Comparison of ENCODE assay signal across 1 mouse cellular context in genomic region chr7:126801057-126801422, GRCm38 (mm10).
TF ChIP-seq lines count a peak whose summit lies in the region.

No protein-coding gene starts in this region.

TF ChIP-seq in MEL, 35 proteins besides CTCF, POLR2A, EP300 and RAD21:
- TF ChIP-seq MYC (IDR thresholded peaks at IDR 0.05; ENCODE audit: low read depth, low read length) (peak; percentile 82), POLR2AphosphoS5 (IDR thresholded peaks at IDR 0.05; ENCODE audit: borderline replicate concordance, low read depth, low read length) (no peak), HCFC1 (IDR thresholded peaks at IDR 0.05; ENCODE audit: low read depth, low read length) (no peak), ZMIZ1 (IDR thresholded peaks at IDR 0.05; ENCODE audit: low read depth, low read length) (no peak), ELF1 (IDR thresholded peaks at IDR 0.05; ENCODE audit: low read depth, low read length) (no peak), MXI1 (IDR thresholded peaks at IDR 0.05; ENCODE audit: low read depth, low read length) (peak; percentile 68), NELFE (IDR thresholded peaks at IDR 0.05; ENCODE audit: low read depth, low read length) (peak; percentile 32; the same call in 1 of the 2 replicates), BHLHE40 (IDR thresholded peaks at IDR 0.05; ENCODE audit: borderline replicate concordance, low read depth, low read length) (no peak), GATA1 (IDR thresholded peaks at IDR 0.05; ENCODE audit: low read depth, low read length) (no peak), SMC3 (IDR thresholded peaks at IDR 0.05; ENCODE audit: low read depth, low read length) (no peak), ZC3H11A (IDR thresholded peaks at IDR 0.05; ENCODE audit: low read depth, low read length) (no peak), MAX (IDR thresholded peaks at IDR 0.05; ENCODE audit: low read length) (peak; percentile 68; the same call in 1 of the 2 replicates), POLR2AphosphoS2 (IDR thresholded peaks at IDR 0.05; ENCODE audit: low read length) (no peak), TBP (IDR thresholded peaks at IDR 0.05; ENCODE audit: low read depth, low read length) (peak; percentile 36; the same call in 1 of the 2 replicates), GABPA (IDR thresholded peaks at IDR 0.05; ENCODE audit: low read depth, low read length) (no peak), USF2 (IDR thresholded peaks at IDR 0.05; ENCODE audit: borderline replicate concordance in 1 of 2, insufficient read depth in 1 of 2, low read depth in 1 of 2, low read length in 2 of 2) (no peak), CHD1 (IDR thresholded peaks at IDR 0.05; ENCODE audit: low read depth, low read length) (0 out of 2 replicates have a peak, but pooled peaks have one; percentile 91), JUND (IDR thresholded peaks at IDR 0.05; ENCODE audit: low read depth, low read length) (no peak), USF1 (IDR thresholded peaks at IDR 0.05; ENCODE audit: low read depth, low read length) (no peak), MYB (IDR thresholded peaks at IDR 0.05; ENCODE audit: low read depth, low read length) (no peak), UBTF (IDR thresholded peaks at IDR 0.05; ENCODE audit: borderline replicate concordance, insufficient read depth, low read depth, low read length) (no peak), CHD2 (IDR thresholded peaks at IDR 0.05; ENCODE audit: low read length) (no peak), KAT2A (conservative IDR thresholded peaks at IDR 0.05; ENCODE audit: low read depth, low read length) (no peak), MAZ (IDR thresholded peaks at IDR 0.05; ENCODE audit: low read depth, low read length) (no peak), SIN3A (IDR thresholded peaks at IDR 0.05; ENCODE audit: low read length) (peak; percentile 77), MAFK (IDR thresholded peaks at IDR 0.05; ENCODE audit: borderline replicate concordance, low read depth, low read length) (no peak), E2F4 (IDR thresholded peaks at IDR 0.05; ENCODE audit: borderline replicate concordance, low read depth, low read length) (0 out of 2 replicates have a peak, but pooled peaks have one; percentile 37), ETS1 (IDR thresholded peaks at IDR 0.05; ENCODE audit: low read depth, low read length) (peak; percentile 64; the same call in 1 of the 2 replicates), RCOR1 (IDR thresholded peaks at IDR 0.05; ENCODE audit: low read depth, low read length) (0 out of 2 replicates have a peak, but pooled peaks have one; percentile 17), ZNF384 (IDR thresholded peaks at IDR 0.05; ENCODE audit: low read depth, low read length) (peak; percentile 40; the same call in 1 of the 2 replicates), ZKSCAN1 (IDR thresholded peaks at IDR 0.05; ENCODE audit: low read depth, low read length) (peak; percentile 100), NRF1 (IDR thresholded peaks at IDR 0.05; ENCODE audit: insufficient read depth, low read depth, low read length, poor library complexity, severe bottlenecking) (peak; percentile 74), TCF12 (IDR thresholded peaks at IDR 0.05; ENCODE audit: low read depth, low read length) (peak; percentile 53; the same call in 1 of the 2 replicates), MEF2A (IDR thresholded peaks at IDR 0.05; ENCODE audit: extremely low read depth, insufficient replicate concordance, low read depth, low read length, poor library complexity, severe bottlenecking) (no peak), TAL1 (IDR thresholded peaks at IDR 0.05; ENCODE audit: low read length) (no peak)
TF ChIP-seq in MEL: peak in this region for 14.
